Mouse (Mus musculus) kidney, adult 11 months (tissue): ENCODE measurements at regions not wholly inside any gene's neighbourhood (a gene's known extent, or its start where the extent isn't known, plus 50 kb on each side); places are given as distances from the start of the nearest gene placed in this dataset.
"Not testable (repeated sequence)": the region's sequence is repeated elsewhere in the genome, so short reads cannot be mapped to it uniquely, and the experiment has no call there.

Source experiments
- DNase-seq: peaks from one replicate; pipeline ENCODE4 v3.0.0; 2022

DNA sequence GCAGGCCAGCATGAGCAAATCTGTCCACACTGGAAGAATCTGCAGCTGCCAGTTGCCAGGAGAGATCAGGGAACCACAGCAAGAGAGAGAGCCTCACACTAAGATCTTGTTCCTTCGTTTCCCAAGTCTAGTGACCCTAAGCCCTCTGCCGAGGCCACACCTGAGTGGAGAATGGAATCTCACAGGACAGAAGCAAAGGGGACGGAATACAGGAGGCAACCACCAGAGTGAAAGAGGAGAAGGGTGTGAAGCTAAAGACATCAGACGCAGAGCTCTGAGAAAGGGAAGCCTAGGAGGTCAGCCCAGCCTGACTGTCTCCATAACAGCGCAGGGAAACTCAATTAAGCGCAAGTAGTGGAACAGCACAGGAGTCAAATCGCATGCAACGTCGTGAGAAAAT is 75.0 kb downstream of the Suds3 start:
- no peak for DNase-seq

GRCm38 (mm10) chr5:117037261-117037660 is 78.7 kb downstream of the Suds3 start:
- DNase-seq, result no peak

GRCm38 (mm10) chr5:117032130-117032529 is 83.8 kb downstream of the Suds3 start:
- no peak for DNase-seq

DNA sequence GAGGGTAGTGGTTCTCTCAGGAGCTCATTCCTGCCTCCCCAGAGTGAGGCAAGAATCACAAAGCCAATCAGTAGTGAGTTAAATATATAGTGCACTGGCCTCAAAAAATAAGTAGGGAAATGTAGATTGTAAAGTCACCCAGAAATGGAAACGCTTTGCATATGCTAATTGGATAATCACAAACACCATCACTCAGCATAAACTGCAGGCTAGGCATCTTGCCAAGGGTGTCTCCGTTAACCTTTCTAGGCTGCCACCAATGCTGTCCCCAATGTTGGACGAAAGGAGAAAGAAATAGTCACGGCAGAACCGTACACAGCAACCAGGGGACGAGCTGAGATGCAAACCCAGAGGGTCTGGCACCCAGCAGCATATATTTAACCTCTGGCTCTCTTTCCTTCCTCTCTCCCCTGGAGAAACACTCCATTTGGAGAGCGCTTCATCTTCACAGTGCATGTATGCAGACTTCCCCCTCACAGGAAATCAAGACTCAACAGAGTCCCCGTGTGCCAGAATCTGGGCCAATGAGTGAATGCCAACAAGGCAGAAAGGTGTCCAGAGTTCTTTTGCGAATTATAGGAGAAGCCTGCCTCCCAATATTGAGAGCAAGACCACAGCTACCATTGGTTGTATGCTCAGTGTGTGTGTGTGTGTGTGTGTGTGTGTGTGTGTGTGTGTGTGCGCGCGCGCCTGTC is 90.1 kb downstream of the Suds3 start:
- DNase-seq, result no peak

DNA sequence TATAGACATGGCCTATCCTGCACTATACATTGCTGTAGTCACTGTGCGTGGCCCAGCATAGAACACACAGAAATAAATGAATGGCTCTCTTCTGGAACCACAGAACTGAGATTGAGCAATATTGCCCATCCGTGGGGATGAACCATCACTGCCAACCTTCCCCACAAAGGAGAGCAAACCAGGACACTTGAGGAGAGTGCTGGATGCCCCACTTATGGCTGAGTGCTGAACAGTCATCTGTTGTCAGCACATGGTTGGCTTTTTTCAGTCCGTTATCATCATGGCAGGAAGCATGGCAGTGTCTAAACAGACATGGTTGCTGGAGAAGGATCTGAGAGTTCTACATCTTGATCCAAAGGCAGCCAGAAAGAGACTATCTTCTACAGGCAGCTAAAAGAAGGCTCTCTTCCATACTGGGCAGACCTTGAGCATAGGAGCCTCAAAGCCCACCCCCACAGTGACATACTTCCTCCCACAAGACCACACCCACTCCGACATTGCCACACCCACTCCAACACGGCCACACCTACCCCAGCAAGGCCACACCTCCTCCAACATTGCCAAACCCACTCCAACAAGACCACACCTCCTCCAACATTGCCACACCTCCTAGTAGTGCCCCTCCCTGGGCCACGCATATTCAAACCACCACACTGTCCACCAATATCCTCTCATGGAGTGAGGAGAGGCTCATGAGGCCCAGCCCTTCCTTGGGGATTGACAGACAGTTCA is 97.3 kb downstream of the Suds3 start:
- DNase-seq, result no peak

DNA sequence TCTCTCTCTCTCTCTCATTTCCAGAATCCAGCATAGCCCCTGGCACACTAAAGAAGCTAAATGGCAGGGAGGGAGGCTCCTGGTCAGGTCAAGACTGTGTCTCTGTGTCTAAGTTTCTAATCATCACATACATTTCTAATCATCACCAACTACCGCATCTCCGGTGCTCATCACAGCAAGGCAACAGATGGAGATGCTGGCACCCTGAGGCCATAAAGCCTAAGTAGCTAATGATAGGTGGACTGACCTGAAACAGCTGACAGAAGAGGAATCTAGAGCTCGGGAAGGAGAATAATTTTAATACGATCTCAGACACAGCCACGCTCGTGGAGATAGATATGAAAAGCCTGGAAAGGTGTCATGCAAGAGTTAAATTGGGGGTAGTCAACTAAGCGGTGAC is 104.8 kb downstream of the Suds3 start:
- no peak for DNase-seq

DNA sequence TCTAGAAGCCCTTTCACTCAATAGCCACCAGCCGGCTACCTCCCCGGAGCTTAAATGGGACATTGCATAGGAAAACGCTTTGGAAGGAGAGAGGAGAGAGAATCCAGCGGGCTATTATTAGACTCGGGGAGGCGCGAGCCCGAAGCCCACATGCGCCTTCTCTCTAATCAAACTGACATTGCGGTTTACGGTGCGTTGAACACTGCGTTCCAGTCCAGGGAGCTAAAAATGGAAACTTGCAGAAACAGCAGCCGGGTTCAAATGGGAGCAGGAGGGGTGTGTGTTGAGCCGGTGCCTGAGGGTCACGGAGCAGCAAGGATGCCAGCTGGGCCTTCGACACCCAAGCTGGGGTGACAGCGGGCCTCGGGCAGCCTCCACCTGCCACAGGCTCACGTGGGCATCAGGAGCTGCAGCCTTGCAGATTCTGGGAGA is 115.1 kb downstream of the Suds3 start:
- peak; percentile 6 for DNase-seq

GRCm38 (mm10) chr5:116994508-116994907 is 121.4 kb downstream of the Suds3 start:
- no peak for DNase-seq

DNA sequence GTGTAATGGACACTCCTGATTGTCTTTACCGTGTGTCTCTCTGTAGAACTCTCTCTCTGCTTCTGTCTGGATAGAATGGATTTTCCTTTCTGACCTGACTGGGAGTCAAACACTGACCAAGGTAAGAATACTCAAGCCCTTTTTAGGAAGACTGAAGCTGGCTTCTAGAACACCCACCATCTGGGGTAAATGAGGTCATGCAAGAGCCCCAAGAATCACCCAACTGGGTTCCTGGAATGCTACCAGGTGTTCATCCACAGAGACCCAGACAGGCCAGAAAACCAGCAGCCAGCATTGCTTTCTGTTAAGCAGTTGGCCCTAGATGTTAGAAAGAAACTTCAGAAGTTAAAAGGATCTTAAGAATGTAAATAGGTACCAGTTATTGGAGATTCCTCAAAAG is 122.2 kb downstream of the Suds3 start:
- no peak for DNase-seq

DNA sequence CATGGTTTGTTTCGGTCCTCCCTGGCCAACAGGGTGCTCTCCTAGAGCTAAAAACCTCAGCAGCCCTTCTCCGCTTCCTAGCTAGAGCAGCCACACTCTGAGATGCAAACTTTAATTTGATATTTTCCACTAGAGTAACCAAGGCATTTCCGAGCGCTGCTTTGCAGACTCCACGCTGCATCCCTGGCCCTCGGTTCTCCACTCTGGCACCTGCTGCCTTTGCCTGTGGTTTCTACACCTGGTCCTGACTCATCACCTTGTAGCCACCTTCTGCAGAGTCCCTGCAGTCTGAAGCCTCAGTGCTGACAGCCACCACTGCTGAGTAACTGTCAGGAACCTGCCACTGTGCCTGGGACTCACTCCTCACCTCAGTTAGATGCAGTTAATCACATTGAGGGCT is 124.5 kb downstream of the Suds3 start:
- DNase-seq, result no peak

- not testable (repeated sequence) for DNase-seq
These were observed 144.4 kb downstream of the Suds3 start for GRCm38 (mm10) chr5:116971474-116971873.

GRCm38 (mm10) chr5:116964171-116964570 is 151.7 kb downstream of the Suds3 start:
- DNase-seq, result no peak

DNA sequence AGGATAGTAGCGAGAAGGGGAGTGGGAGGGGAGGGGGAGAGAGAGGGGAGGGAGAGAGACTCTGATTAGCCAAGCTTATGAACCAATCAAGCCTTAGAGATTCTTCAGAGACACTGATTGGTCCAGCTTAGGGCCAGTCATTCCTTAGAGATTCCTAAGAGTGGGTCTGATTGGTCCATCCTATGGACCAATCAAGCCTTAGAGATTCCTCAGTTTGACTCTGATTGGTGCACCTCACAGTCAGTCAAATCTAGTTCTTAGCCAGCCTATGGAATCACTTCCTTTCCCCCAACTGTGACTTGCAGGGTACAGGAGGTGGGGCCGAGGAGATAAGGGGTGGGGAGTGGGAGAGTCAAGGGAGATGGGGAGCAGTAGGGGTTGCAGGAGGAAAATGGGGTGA is 152.8 kb downstream of the Suds3 start:
- no peak for DNase-seq

GRCm38 (mm10) chr5:116960041-116960440 is 155.9 kb downstream of the Suds3 start:
- DNase-seq, result no peak

DNA sequence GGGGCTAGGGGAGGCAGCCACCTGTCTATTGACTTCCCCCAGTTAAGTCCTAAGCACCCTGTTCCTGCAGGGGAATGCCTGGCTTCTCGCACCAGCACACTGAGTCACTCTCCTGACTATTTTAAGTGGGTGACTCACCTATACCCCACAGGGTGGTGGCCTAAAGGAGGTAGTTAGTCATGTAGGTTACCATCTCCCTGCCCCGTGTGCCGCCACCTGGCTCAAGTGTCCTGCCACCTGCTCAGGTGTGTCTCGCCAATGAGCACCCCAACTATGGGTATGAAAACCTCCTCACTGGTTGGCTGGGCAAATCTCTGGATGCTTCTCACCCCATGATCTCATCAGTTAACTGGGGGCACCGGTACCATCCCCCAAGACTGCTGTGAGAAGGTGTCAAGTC is 157.8 kb downstream of the Suds3 start:
- DNase-seq, result no peak

- no peak for DNase-seq
These were observed 159.3 kb downstream of the Suds3 start for GRCm38 (mm10) chr5:116956572-116956971.

- DNase-seq, result no peak
These were observed 165.5 kb downstream of the Suds3 start for GRCm38 (mm10) chr5:116950280-116950881.

- DNase-seq, result no peak
These were observed 181.3 kb downstream of the Suds3 start for GRCm38 (mm10) chr5:116934585-116934984.

GRCm38 (mm10) chr5:116934151-116934550 is 181.8 kb downstream of the Suds3 start:
- DNase-seq, result no peak

DNA sequence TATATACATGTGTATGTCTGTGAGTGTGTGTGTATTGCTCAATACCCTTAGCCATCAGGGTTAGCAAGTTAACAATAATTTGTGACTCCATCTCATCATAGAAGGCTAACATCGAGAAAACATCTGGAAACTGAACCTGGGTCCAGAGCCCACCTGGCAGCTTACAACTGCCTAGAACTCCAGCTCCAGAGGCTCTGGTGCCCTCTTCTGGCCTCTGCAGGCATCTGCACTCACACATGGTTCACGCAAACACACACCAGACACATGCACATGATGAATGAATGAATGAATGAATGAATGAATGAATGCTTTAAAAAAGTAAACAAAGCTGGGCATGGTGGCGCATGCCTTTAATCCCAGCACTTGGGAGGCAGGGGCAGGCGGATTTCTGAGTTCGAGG is 182.8 kb downstream of the Suds3 start:
- DNase-seq, result no peak

- DNase-seq, result no peak
These were observed 192.2 kb downstream of the Suds3 start for GRCm38 (mm10) chr5:116923761-116924160.

DNA sequence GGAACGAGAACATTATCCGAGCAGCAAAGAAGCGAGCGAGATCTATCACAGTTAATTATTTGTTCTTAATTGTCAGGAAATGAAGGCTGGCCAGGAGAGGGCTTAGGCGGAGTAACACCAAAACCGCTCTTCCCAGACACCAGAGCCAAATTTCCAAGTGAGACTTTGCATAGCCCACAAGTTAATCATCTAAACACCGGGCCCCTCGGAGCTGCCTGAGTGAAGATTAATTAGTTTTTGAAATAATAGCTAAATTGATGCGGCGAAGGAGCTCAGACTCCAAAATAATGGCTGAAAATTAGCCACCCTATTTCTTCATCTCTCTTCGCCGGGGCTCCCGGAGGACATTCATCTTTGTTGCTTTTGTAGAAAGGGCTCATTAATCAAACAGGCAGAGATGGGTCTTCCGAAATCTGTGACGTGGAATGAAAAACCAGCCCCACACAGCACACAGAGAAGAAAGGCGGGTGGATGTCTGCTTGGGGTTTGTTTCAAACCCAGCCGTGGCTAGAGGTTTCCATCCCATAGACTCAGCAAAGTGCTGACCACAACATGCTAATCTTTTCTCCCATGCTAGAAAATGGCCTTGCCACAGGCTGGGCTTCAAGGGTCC is 193.7 kb downstream of the Suds3 start:
- DNase-seq, result no peak

DNA sequence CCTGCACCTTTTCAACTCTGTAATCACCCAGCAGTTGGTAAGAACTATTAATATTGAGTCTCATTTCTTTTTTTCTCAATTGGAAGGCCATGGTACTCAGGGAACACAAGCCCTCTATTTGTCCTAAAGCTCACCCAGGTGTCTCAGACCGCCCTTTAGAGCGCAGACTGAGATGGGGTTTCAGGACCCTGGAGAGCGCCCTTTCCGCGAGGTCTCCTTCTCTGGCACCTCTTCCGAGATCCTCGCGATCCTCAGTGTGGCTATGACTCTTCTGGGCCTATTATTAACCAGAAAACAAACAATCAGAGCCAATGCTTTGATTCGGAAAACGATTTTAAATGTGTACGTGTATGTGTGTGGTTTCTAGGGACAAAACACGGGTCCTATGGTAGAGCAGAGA is 201.0 kb downstream of the Suds3 start:
- no peak for DNase-seq

GRCm38 (mm10) chr5:116900846-116901245 is 215.1 kb downstream of the Suds3 start:
- DNase-seq, result no peak
